Mouse (Mus musculus): ENCODE measurements around the gene Epo. TPM values are rescaled to one million over a fixed set of nuclear protein-coding genes. Genes with fewer than 3 reads are reported as not detected.

The Epo gene
- polyA plus RNA-seq, 1 experiment from 2014 or later, result not detected

DNA sequence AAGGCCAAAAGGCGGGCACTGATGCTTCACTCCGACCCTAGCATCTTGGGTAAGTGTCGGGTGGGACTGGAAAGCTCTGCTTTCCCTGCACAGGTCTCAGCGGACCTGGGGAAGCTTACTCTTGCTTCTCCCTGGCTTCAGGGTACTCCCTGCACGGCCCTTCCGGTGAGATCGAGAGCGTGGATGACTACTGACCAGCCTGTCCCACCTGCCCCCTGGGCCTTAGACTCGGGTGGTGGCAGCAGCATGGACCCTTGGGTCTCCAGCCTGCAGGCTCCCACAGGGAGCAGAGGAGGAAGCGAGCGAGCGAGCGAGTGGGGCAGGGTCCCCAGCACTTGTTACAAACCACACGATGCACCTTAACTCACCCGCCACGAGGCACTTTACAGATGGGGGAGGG is 7.5 kb downstream of the Epo start:
- WGBS, result 82% methylated on average over 16 of the region's 16 CpGs

DNA sequence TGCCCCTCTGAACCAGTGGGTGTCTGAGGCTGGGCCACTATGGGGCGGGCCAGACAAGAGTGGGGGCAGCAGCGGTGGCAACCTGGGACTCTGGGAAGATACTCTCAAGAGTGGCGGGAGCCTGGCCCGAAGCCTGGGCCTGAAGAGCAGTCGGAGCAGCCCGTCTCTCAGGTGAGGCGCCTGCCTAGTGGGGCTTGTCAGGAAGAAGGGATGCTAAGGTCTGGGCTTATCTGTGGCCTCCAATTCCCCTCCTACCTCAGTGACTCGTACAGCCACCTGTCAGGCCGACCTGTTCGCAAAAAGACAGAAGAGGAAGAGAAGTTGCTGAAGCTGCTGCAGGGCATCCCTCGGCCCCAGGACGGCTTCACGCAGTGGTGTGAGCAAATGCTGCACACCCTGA is 8.4 kb downstream of the Epo start:
- no peak for ATAC-seq (ENCODE audit: insufficient number of reproducible peaks, insufficient read depth, low FRiP score, low read depth)
- no peak overlapping the region for H3K9ac ChIP-seq (ENCODE audit: low read length)
- peaks cover 100% of the 10 kb centered on the region for H3K36me3 ChIP-seq (ENCODE audit: control insufficient read depth, insufficient read depth, low read length)
- no peak overlapping the region for H3K27ac ChIP-seq (replicated peaks in 1 of 2; ENCODE audit: control insufficient read depth in 1 of 2, insufficient read depth in 1 of 2, low read depth in 2 of 2, low read length in 2 of 2)
- H3K9me3 ChIP-seq (ENCODE audit: control insufficient read depth, low read length), result no peaks in the 10 kb centered on the region
- 79% methylated on average over 12 of the region's 13 CpGs for WGBS
- H3K4me1 ChIP-seq (ENCODE audit: control insufficient read depth in 2 of 2, insufficient read depth in 2 of 2, low read length in 2 of 2), result peaks cover 3 to 6% of the 10 kb centered on the region in 2 experiments
- H3K4me3 ChIP-seq (ENCODE audit: control insufficient read depth in 1 of 2, insufficient read depth in 1 of 2, low read depth in 1 of 2, low read length in 2 of 2), result no peak overlapping the region
- H3K4me2 ChIP-seq (ENCODE audit: low read length), result no peak overlapping the region
- H3K27me3 ChIP-seq (ENCODE audit: control insufficient read depth, insufficient read depth, low read length), result no peaks in the 10 kb centered on the region

More for the DNA sequence above, 7.5 kb downstream of the Epo start:
- Histone ChIP-seq H3K9me3 (ENCODE audit: control insufficient read depth, low read length) (no peaks in the 10 kb centered on the region), H3K27ac (replicated peaks in 1 of 2; ENCODE audit: control insufficient read depth in 1 of 2, insufficient read depth in 1 of 2, low read depth in 2 of 2, low read length in 2 of 2) (0 out of 4 replicates have a peak overlapping the region, but pooled peaks of 1 of the 2 experiments have one; percentile 3), H3K4me2 (ENCODE audit: low read length) (no peak overlapping the region), H3K4me1 (ENCODE audit: control insufficient read depth in 2 of 2, insufficient read depth in 2 of 2, low read length in 2 of 2) (peaks cover 8 to 14% of the 10 kb centered on the region in 2 experiments), H3K36me3 (ENCODE audit: control insufficient read depth, insufficient read depth, low read length) (peaks cover 98% of the 10 kb centered on the region), H3K27me3 (ENCODE audit: control insufficient read depth, insufficient read depth, low read length) (no peaks in the 10 kb centered on the region), H3K9ac (ENCODE audit: low read length) (no peak overlapping the region), H3K4me3 (ENCODE audit: control insufficient read depth in 1 of 2, insufficient read depth in 1 of 2, low read depth in 1 of 2, low read length in 2 of 2) (no peak overlapping the region)
- ATAC-seq (ENCODE audit: insufficient number of reproducible peaks, insufficient read depth, low FRiP score, low read depth), result no peak

DNA sequence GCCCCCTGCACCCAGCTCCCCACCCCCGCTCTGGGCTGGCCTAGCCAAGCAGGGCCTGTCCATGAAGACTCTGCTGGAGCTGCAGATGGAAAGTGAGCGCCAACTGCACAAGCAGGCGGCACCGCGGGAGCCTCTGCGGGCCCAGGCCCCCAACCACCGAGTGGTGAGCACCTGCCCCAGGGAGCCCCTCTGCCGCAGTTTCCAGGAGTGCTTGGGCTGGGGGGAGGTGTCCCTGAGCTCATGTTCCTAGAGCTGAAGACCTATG is 8.9 kb downstream of the Epo start:
- Histone ChIP-seq H3K9me3 (ENCODE audit: control insufficient read depth, low read length) (no peaks in the 10 kb centered on the region), H3K27me3 (ENCODE audit: control insufficient read depth, insufficient read depth, low read length) (no peaks in the 10 kb centered on the region), H3K9ac (ENCODE audit: low read length) (no peak overlapping the region), H3K4me3 (ENCODE audit: control insufficient read depth in 1 of 2, insufficient read depth in 1 of 2, low read depth in 1 of 2, low read length in 2 of 2) (no peak overlapping the region), H3K36me3 (ENCODE audit: control insufficient read depth, insufficient read depth, low read length) (peaks cover 100% of the 10 kb centered on the region), H3K4me1 (ENCODE audit: control insufficient read depth in 2 of 2, insufficient read depth in 2 of 2, low read length in 2 of 2) (peaks cover 3 to 6% of the 10 kb centered on the region in 2 experiments), H3K27ac (replicated peaks in 1 of 2; ENCODE audit: control insufficient read depth in 1 of 2, insufficient read depth in 1 of 2, low read depth in 2 of 2, low read length in 2 of 2) (no peak overlapping the region), H3K4me2 (ENCODE audit: low read length) (no peak overlapping the region)
- no peak for ATAC-seq (ENCODE audit: insufficient number of reproducible peaks, insufficient read depth, low FRiP score, low read depth)
- 88% methylated on average over 8 of the region's 8 CpGs for WGBS

DNA sequence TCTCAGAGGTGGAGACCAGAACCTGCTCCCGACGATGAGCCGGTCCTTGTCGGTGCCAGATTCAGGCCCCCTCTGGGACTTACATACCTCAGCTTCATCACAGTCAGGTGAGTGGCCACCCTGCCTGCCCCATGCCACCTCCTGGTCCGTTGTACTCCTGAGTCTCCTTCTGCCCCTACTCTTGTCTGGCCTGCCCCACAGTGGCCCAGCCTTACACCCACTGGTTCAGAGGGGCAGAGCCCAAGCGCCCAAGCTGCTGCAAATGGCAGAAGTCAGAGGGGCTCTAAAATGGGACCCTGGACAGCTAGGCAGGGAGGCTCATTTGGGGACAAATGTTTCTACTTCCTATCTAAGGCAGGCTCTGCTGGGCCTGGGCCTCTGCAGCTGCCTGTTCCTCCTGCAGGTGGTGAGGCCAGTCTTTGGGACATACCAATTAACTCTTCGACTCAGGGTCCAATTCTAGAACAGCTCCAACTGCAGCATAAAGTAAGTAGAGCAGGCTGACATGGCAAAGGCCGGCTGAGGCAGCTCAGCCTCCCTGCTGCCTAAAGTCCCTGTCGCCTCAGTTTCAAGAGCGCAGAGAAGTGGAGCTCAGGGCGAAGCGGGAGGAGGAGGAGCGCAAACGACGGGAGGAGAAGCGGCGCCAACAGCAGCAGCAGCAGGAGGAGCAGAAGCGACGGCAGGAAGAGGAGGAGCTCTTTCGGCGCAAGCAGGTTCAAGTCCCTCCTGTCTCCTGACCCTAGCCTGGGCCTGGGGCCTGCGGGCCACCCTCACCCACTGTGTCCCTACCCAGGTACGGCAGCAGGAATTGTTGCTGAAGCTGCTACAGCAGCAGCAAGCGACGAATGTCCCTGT is 9.4 kb downstream of the Epo start:
- H3K4me3 ChIP-seq (ENCODE audit: control insufficient read depth in 1 of 2, insufficient read depth in 1 of 2, low read depth in 1 of 2, low read length in 2 of 2), result no peak overlapping the region
- H3K9ac ChIP-seq (ENCODE audit: low read length), result no peak overlapping the region
- H3K27me3 ChIP-seq (ENCODE audit: control insufficient read depth, insufficient read depth, low read length), result no peaks in the 10 kb centered on the region
- 82% methylated on average over 25 of the region's 25 CpGs for WGBS
- no peaks in the 10 kb centered on the region for H3K9me3 ChIP-seq (ENCODE audit: control insufficient read depth, low read length)
- H3K4me2 ChIP-seq (ENCODE audit: low read length), result no peak overlapping the region
- H3K36me3 ChIP-seq (ENCODE audit: control insufficient read depth, insufficient read depth, low read length), result peaks cover 100% of the 10 kb centered on the region
- no peak for ATAC-seq (ENCODE audit: insufficient number of reproducible peaks, insufficient read depth, low FRiP score, low read depth)
- no peak overlapping the region for H3K27ac ChIP-seq (replicated peaks in 1 of 2; ENCODE audit: control insufficient read depth in 1 of 2, insufficient read depth in 1 of 2, low read depth in 2 of 2, low read length in 2 of 2)
- H3K4me1 ChIP-seq (ENCODE audit: control insufficient read depth in 2 of 2, insufficient read depth in 2 of 2, low read length in 2 of 2), result peaks cover 3 to 6% of the 10 kb centered on the region in 2 experiments

DNA sequence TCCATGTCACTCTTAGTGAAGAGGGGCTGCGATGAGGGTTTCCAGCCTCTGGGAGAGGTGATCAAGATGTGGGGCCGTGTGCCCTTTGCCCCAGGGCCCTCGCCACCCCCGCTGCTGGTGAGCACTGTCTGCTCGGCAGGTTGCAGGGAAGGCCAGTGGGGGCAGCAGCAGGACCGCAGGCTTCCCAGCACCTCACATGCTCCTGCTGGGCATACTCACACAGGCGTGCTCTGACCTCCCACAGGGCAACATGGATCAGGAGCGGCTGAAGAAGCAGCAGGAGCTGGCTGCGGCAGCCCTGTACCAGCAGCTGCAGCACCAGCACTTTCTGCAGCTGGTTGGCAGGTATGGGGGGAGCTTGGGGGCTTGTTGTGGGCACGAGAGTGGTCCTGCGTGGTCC is 10.3 kb downstream of the Epo start:
- Histone ChIP-seq H3K27me3 (ENCODE audit: control insufficient read depth, insufficient read depth, low read length) (no peaks in the 10 kb centered on the region), H3K4me3 (ENCODE audit: control insufficient read depth in 1 of 2, insufficient read depth in 1 of 2, low read depth in 1 of 2, low read length in 2 of 2) (no peak overlapping the region), H3K36me3 (ENCODE audit: control insufficient read depth, insufficient read depth, low read length) (peaks cover 100% of the 10 kb centered on the region), H3K4me1 (ENCODE audit: control insufficient read depth in 2 of 2, insufficient read depth in 2 of 2, low read length in 2 of 2) (peaks cover 3 to 6% of the 10 kb centered on the region in 2 experiments), H3K4me2 (ENCODE audit: low read length) (no peak overlapping the region), H3K9me3 (ENCODE audit: control insufficient read depth, low read length) (no peaks in the 10 kb centered on the region), H3K27ac (replicated peaks in 1 of 2; ENCODE audit: control insufficient read depth in 1 of 2, insufficient read depth in 1 of 2, low read depth in 2 of 2, low read length in 2 of 2) (no peak overlapping the region), H3K9ac (ENCODE audit: low read length) (no peak overlapping the region)
- ATAC-seq (ENCODE audit: insufficient number of reproducible peaks, insufficient read depth, low FRiP score, low read depth), result no peak
- 72% methylated on average over 11 of the region's 11 CpGs for WGBS

DNA sequence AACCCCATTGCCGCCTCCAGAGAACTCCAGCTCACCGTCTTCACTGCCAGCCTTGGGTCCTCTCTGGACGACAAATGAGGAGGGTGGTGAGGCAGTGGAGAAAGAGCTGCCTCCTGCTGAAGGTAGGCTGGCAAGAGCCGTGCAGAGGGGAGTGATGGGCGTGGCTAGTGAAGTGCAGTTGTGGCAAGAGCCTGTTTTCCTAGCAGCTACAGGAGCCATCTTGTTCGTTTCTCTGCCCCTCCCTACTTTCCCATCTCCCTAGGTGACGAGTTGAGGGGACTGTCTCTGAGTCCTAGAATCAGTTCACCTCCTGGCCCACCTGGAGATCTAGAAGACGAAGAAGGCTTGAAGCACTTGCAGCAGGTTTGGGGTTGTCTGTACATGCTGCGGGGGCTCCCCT is 11.2 kb downstream of the Epo start:
- Histone ChIP-seq H3K36me3 (ENCODE audit: control insufficient read depth, insufficient read depth, low read length) (peaks cover 99% of the 10 kb centered on the region), H3K9me3 (ENCODE audit: control insufficient read depth, low read length) (no peaks in the 10 kb centered on the region), H3K27me3 (ENCODE audit: control insufficient read depth, insufficient read depth, low read length) (no peaks in the 10 kb centered on the region), H3K4me3 (ENCODE audit: control insufficient read depth in 1 of 2, insufficient read depth in 1 of 2, low read depth in 1 of 2, low read length in 2 of 2) (no peak overlapping the region), H3K27ac (replicated peaks in 1 of 2; ENCODE audit: control insufficient read depth in 1 of 2, insufficient read depth in 1 of 2, low read depth in 2 of 2, low read length in 2 of 2) (no peak overlapping the region), H3K4me1 (ENCODE audit: control insufficient read depth in 2 of 2, insufficient read depth in 2 of 2, low read length in 2 of 2) (peaks cover 3 to 6% of the 10 kb centered on the region in 2 experiments), H3K4me2 (ENCODE audit: low read length) (no peak overlapping the region), H3K9ac (ENCODE audit: low read length) (no peak overlapping the region)
- WGBS, result 76% methylated on average over 9 of the region's 9 CpGs
- no peak for ATAC-seq (ENCODE audit: insufficient number of reproducible peaks, insufficient read depth, low FRiP score, low read depth)

DNA sequence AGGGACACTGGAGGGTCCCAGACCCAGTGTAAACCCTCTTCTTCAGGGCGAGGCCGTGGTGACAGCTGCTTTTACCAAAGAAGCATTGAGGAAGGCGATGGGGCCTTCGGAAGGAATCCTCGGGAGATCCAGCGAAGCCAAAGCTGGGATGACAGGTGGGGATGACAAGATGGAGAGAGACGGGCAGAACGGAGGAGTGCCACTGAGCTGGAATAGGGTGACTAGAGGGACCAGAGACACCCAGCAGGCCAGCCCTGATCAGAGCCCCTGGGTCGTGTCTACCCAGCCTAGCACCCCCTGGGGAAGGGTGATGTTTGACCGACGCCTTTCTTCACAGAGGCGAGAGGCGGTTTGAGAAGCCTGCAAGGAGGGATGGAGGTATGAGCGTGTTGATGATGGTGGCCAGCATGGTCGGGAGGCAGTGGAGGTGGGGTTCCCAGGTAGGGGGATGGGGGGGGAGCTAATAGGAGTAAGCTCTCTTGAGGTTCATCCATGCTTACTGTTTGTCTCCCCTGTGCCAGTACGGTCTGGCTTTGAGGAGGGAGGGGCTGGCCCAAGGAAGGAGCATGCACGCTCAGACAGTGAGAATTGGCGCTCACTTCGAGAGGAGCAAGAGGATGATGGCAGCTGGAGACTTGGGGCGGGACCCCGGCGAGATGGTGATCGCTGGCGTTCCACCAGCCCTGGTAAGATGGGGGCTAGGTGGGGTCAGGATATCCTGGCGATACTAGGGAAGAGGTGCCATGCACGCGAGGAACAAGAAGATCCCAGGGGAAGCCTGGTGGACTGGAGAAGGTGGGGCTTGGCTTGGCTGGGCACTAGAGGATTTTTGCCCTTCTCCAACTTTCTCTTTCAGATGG is 13.1 kb downstream of the Epo start:
- no peak overlapping the region for H3K27ac ChIP-seq (replicated peaks in 1 of 2; ENCODE audit: control insufficient read depth in 1 of 2, insufficient read depth in 1 of 2, low read depth in 2 of 2, low read length in 2 of 2)
- H3K9me3 ChIP-seq (ENCODE audit: control insufficient read depth, low read length), result no peaks in the 10 kb centered on the region
- ATAC-seq (ENCODE audit: insufficient number of reproducible peaks, insufficient read depth, low FRiP score, low read depth), result no peak
- no peak overlapping the region for H3K4me3 ChIP-seq (ENCODE audit: control insufficient read depth in 1 of 2, insufficient read depth in 1 of 2, low read depth in 1 of 2, low read length in 2 of 2)
- peaks cover 79% of the 10 kb centered on the region for H3K36me3 ChIP-seq (ENCODE audit: control insufficient read depth, insufficient read depth, low read length)
- 89% methylated on average over 27 of the region's 27 CpGs for WGBS
- no peaks in the 10 kb centered on the region for H3K27me3 ChIP-seq (ENCODE audit: control insufficient read depth, insufficient read depth, low read length)
- H3K4me2 ChIP-seq (ENCODE audit: low read length), result no peak overlapping the region
- H3K4me1 ChIP-seq (ENCODE audit: control insufficient read depth in 2 of 2, insufficient read depth in 2 of 2, low read length in 2 of 2), result no peaks in the 10 kb centered on the region
- no peak overlapping the region for H3K9ac ChIP-seq (ENCODE audit: low read length)

All from heart, embryonic 14.5 days (tissue).